Mouse (Mus musculus): ENCODE data around the gene Apobec2. TPM values are rescaled to one million over a fixed set of nuclear protein-coding genes. Genes with fewer than 3 reads are reported as not detected.

The Apobec2 gene
- polyA plus RNA-seq, 1 experiment from 2014 or later = not detected

Other genes starting within 250 kb of the Apobec2 start
- gene Trem1, start 200.2 kb downstream of the Apobec2 start, polyA plus RNA-seq (2018) = 0.24 to 0.77 TPM in 2 of 3 replicates, not detected in the other
- gene Trem3, start 185.2 kb downstream of the Apobec2 start, polyA plus RNA-seq (2018) = 0.42 to 0.67 TPM in 2 of 3 replicates, not detected in the other
- 0.52 to 1.5 TPM (median 1.4 TPM) in 3 replicates for gene Treml4, start 168.6 kb downstream of the Apobec2 start, polyA plus RNA-seq (2018)
- 10.8 to 16.6 TPM (median 14.5 TPM) in 3 replicates for gene Treml2, start 133.4 kb downstream of the Apobec2 start, polyA plus RNA-seq (2018)
- 36.0 to 70.3 TPM (median 51.1 TPM) in 3 replicates for gene B430306N03Rik, start 116.8 kb downstream of the Apobec2 start, polyA plus RNA-seq (2018)
- gene Trem2, start 86.5 kb downstream of the Apobec2 start, polyA plus RNA-seq (2018) = 965 to 1,222 TPM (median 1,131 TPM) in 3 replicates
- gene Treml1, start 73.0 kb downstream of the Apobec2 start, polyA plus RNA-seq (2018) = 2.0 to 2.7 TPM (median 2.4 TPM) in 3 replicates
- gene Nfya, start 23.0 kb downstream of the Apobec2 start, polyA plus RNA-seq (2018) = 75.7 to 108 TPM (median 86.8 TPM) in 3 replicates
- 22.0 to 30.1 TPM (median 23.8 TPM) in 3 replicates for gene Oard1, start 22.9 kb downstream of the Apobec2 start, polyA plus RNA-seq (2018)
- not detected in 3 replicates for gene Tspo2, start 18.6 kb upstream of the Apobec2 start, polyA plus RNA-seq (2018)
- gene Unc5cl, start 22.0 kb upstream of the Apobec2 start, polyA plus RNA-seq (2018) = not detected in 3 replicates